Mouse (Mus musculus) brown adipose tissue, adult 24 weeks (tissue): ENCODE results near the gene Sdk1. TPM values are rescaled to one million over a fixed set of nuclear protein-coding genes. Genes with fewer than 3 reads are reported as not detected.

ENCODE experiments used
- H3K27ac ChIP-seq: fragments of 200-500 bp; replicated peaks from 2 replicates; pipeline ENCODE4 v1.5.1; 2012; ENCODE audit warnings: low read depth, mild to moderate bottlenecking, low read length
- H3K4me1 ChIP-seq: fragments of 200-500 bp; 2 replicates; pipeline ENCODE4 v1.6.1; 2012; ENCODE audit warnings: low read length, mixed read lengths; ENCODE audit not compliant: control insufficient read depth, insufficient read depth, insufficient read length
- H3K4me3 ChIP-seq: fragments of 200-500 bp; 2 replicates; pipeline ENCODE4 v1.5.1; 2012; ENCODE audit warnings: low read depth, mild to moderate bottlenecking, low read length, moderate library complexity; ENCODE audit not compliant: insufficient read depth
- polyA plus RNA-seq: library from polyadenylated mRNA; stranded (reverse); fragments of >200 nt; gene quantifications from 2 replicates; pipeline ENCODE4 v1.2.4, GENCODE M21; 2012; ENCODE audit not compliant: missing spikeins, insufficient read depth, insufficient read length

Gene Sdk1
- polyA plus RNA-seq, 1 experiment, result 0.24 TPM

DNA sequence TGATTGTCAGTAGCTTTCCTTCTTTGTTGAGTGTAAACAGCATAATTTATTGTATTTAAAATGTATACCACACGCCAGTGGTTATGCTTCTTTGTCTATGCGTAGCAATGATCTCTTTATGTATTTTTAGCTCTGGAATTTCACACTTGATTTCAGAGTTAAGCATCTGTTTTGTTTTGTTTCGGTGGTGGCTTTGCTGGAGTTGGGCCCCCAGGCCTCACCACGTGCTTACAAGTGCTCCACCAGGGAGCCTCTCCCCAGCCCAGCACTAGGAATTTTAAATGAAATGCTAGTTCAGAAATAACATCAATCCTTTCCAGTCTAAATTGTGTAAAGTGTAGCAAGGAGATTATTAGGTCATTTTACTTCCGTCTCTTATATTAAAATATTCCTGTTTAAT is 227.5 kb downstream of the Sdk1 start:
- Histone ChIP-seq H3K4me1 (no peaks in the 10 kb centered on the region), H3K4me3 (no peak overlapping the region), H3K27ac (no peak overlapping the region)

DNA sequence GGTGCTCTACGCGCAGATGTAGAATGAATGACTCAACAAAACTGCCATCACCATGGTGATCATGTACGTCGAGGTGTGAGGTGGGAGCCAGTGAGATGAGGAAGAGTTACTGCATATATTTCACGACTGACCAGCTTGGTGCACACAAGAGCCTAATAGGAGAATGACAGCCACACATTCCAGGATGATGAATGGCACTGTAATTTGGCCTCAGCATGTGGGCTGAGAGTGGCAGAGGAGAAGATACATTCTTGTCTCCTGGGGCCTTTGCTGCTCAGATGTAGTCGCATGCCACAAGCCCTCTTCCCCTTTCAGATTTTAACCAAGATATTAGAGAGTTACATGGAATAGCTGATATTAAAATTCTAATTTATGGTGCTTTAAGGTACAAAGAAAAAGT is 264.0 kb downstream of the Sdk1 start:
- no peaks in the 10 kb centered on the region for H3K4me1 ChIP-seq
- no peak overlapping the region for H3K4me3 ChIP-seq
- no peak overlapping the region for H3K27ac ChIP-seq

DNA sequence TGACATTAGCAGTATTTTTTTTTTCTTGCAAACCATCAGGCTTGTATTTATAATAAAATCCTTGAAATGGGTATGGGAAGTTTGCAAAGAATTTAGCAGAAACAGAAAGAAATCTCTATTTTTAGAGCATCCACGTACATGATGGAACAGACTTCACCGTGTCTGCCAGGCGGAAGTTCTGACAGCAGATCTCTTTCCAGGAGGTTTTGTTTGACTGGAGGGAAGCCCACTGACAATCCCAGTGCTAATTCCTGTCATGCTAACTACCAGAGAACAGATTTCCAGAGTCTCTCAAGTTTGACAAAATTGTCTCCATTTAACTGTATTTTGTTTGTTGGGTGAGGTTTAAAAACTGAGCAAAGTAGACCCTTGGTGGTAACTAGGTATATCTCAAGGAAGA is 265.1 kb downstream of the Sdk1 start:
- H3K27ac ChIP-seq, result no peak overlapping the region
- no peaks in the 10 kb centered on the region for H3K4me1 ChIP-seq
- H3K4me3 ChIP-seq, result no peak overlapping the region

DNA sequence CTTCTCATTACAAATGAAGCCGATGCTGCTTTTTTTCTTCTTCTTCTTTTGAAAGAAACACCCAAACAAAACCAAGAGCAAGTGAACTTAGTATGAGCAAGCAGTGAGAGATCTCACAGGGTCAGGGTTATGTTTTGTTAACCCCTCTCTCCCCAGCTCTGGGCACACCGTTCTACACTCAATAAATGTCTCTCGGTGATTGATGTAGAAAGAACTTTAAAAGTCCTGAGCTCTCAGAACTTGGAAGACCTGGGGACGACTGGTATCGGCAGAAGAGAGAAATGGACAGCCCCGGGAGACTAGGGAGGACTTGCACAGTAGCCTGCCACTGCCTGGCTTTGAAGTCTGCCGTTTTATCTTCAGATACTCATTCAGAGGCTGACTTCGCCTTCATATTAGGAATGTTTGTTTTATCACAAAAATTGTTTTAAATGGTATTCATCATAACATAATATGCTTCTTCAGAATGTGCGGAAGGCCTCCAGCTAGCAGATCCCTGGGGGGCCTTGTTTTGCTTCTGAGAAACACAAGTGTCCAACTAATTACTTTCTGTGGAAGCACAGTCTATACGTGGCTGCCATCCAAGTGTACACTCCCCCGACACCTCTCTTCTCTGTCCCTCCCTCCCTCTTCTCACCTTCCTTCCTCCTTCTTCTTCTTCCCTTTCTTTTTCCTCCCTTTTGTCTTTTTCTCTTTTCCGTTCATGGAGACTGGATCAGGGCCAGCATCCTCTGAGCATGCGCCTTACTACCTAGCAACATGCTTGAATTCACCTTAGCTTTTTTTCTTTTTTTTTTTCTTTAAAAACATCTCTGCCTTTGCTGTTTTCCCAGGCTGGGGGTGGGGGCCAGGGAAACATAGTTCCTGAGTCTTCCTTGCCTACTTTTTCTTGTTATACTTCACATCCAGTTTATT is 283.8 kb downstream of the Sdk1 start:
- no peak overlapping the region for H3K27ac ChIP-seq
- H3K4me3 ChIP-seq, result no peak overlapping the region
- no peaks in the 10 kb centered on the region for H3K4me1 ChIP-seq

DNA sequence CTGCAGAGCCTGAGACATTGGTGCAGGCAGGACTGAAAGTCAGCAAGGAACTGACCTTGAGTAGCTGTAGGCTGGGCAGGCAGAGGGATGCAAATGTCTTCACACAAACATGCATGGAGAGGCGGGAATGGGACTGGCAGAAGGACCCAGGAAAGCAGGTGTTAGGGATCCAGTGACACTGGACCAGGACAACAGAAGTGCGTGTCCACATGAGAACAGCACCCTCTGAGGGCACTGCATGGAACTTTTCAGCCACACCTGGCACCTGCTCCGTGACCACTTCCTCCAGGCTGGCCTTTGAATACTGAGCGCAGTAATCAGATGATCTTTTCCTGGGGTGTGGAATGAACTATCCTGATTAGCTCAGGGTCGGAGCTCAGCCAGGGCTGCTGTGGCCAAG is 298.9 kb downstream of the Sdk1 start:
- no peak overlapping the region for H3K4me3 ChIP-seq
- H3K27ac ChIP-seq, result no peak overlapping the region
- no peaks in the 10 kb centered on the region for H3K4me1 ChIP-seq

GRCm38 (mm10) chr5:141542890-141543666 is 301.8 kb downstream of the Sdk1 start:
- H3K27ac ChIP-seq, result no peak overlapping the region
- H3K4me3 ChIP-seq, result no peak overlapping the region
- H3K4me1 ChIP-seq, result no peaks in the 10 kb centered on the region

DNA sequence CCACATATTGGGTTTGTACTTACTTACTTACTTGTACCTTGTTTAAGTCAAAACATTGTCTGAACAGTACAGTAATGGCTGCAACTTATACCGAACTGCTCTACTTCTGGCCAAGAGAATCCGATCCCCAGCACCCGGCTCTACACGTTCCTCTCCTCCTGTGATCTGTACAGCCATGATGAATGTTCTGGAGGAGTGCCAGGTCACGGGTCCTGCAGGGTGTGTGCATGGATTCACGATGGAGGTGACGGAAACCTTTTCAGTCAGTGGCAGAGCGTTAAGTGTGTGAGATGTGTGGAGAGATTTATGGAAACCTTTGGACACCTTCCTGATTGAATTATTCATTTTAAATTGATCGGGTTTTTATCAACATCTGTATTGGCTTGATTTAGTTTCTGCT is 312.2 kb downstream of the Sdk1 start:
- no peak overlapping the region for H3K4me3 ChIP-seq
- no peaks in the 10 kb centered on the region for H3K4me1 ChIP-seq
- H3K27ac ChIP-seq, result no peak overlapping the region

DNA sequence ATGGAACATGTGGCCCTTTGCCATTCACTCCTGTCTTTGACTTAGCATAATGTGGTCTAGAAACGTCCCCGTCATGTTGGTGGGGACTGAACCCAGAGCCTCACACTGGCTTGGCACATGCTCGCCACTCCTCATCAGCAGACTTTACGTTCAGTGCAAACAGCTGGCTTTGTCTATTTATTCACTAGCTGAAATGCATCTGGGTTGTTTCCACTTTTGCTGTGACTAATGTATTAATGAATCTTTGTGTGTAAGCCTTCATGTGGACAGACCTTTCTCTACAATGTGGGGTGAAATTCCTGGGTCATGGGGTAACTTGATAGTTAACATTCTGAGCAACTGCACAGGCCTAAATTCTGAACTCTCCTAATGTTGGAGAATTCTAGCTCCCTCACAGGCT is 317.4 kb downstream of the Sdk1 start:
- no peak overlapping the region for H3K4me3 ChIP-seq
- H3K27ac ChIP-seq, result no peak overlapping the region

DNA sequence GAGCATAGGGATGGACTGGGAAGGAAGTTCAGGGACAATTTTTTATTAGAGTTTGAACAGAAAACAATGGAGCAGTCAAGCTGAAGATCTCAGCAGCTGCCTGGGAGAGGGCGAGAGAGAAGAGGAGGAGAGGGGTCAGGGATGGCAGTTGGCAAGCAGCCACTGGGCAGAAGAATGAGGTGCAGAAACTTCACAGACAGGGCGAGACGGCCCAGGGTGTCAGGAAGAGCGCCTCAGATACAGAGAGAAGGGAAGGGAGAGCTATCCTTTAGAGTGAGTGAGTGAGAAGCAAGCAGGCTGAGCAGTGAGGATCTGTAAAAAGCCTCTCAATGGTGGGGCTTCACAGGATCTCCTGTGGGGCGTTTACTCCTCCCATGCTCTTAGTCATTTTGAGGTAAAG is 319.0 kb downstream of the Sdk1 start:
- Histone ChIP-seq H3K27ac (no peak overlapping the region), H3K4me3 (no peak overlapping the region)

More for the DNA sequence above, 317.4 kb downstream of the Sdk1 start:
- no peaks in the 10 kb centered on the region for H3K4me1 ChIP-seq

DNA sequence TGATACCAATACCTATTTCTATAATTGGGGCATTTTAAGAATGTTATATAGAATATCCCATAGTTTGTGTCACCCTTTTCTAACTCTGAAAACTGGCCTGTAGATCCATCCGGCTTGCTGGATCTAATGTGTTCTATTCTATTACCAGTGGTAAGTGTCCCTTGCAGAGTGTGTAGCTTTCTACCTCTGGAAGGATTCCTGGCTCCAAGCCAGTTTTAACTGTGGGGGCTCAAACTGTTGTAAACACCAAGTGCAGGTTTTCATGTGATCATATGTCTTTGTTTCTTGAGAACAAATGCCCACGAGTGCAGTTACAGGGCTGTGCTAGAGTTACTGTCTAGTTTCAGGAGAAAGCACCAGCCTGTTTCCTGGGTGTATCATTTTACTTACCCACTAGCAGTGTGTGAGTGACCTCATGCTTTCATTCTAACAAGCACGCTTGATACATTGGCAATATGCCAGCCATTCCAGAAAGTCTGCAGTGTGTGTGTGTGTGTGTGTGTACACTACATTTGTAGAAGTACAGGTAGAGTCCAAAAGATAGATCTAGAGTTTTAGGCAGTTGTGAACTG is 320.8 kb downstream of the Sdk1 start:
- Histone ChIP-seq H3K27ac (no peak overlapping the region), H3K4me1 (no peaks in the 10 kb centered on the region), H3K4me3 (no peak overlapping the region)

More for the DNA sequence above, 319.0 kb downstream of the Sdk1 start:
- H3K4me1 ChIP-seq, result no peaks in the 10 kb centered on the region

- Histone ChIP-seq H3K27ac (no peak overlapping the region), H3K4me1 (no peaks in the 10 kb centered on the region), H3K4me3 (no peak overlapping the region)
Measured at GRCm38 (mm10) chr5:141564197-141564596, 322.9 kb downstream of the Sdk1 start.

GRCm38 (mm10) chr5:141568106-141568505 is 326.8 kb downstream of the Sdk1 start:
- Histone ChIP-seq H3K4me3 (no peak overlapping the region), H3K4me1 (no peaks in the 10 kb centered on the region)

GRCm38 (mm10) chr5:141570442-141570841 is 329.2 kb downstream of the Sdk1 start:
- H3K4me1 ChIP-seq, result no peaks in the 10 kb centered on the region
- H3K4me3 ChIP-seq, result no peak overlapping the region
- no peak overlapping the region for H3K27ac ChIP-seq

More at GRCm38 (mm10) chr5:141568106-141568505, 326.8 kb downstream of the Sdk1 start:
- no peak overlapping the region for H3K27ac ChIP-seq

DNA sequence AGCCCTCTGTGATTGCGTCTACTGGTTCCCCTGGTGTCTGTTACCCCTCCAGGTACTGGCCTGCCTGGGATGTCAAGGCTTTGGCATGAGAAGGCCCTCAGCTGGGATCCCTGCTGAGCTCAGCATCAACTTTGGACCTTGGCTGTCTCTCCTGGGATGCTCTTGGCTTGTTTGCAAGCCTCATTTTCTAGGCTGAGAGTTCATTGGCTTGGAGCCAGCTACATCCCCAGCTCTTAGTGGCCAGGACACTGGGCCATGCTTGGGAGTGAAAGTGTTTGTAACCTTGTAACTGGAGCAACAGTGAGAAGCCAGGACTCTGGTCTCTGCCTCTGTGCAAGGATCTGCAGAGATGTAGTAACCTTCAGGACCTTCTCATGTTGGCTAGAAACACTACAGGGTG is 333.0 kb downstream of the Sdk1 start:
- Histone ChIP-seq H3K27ac (no peak overlapping the region), H3K4me3 (no peak overlapping the region), H3K4me1 (no peaks in the 10 kb centered on the region)

- Histone ChIP-seq H3K4me1 (no peaks in the 10 kb centered on the region), H3K4me3 (no peak overlapping the region), H3K27ac (no peak overlapping the region)
Measured at GRCm38 (mm10) chr5:141591246-141591645, 350.0 kb downstream of the Sdk1 start.
